Mouse (Mus musculus) brain, embryonic 14.5 days (tissue): ENCODE data around the gene Olfr458.

Experiments used
- CTCF ChIP-seq: fragments of 200-500 bp; IDR thresholded peaks from 2 replicates; pipeline ENCODE4 v1.5.1; 2012; ENCODE audit warnings: inconsistent platforms, mild to moderate bottlenecking, moderate library complexity, borderline replicate concordance; ENCODE audit not compliant: insufficient read depth, insufficient read length; ENCODE audit errors: extremely low read depth
- POLR2A ChIP-seq: fragments of 200-500 bp; IDR thresholded peaks from 2 replicates; pipeline ENCODE4 v1.6.1; 2012; ENCODE audit warnings: mild to moderate bottlenecking, inconsistent platforms, borderline replicate concordance; ENCODE audit not compliant: poor library complexity, insufficient read depth, insufficient read length, severe bottlenecking; ENCODE audit errors: extremely low read depth

DNA sequence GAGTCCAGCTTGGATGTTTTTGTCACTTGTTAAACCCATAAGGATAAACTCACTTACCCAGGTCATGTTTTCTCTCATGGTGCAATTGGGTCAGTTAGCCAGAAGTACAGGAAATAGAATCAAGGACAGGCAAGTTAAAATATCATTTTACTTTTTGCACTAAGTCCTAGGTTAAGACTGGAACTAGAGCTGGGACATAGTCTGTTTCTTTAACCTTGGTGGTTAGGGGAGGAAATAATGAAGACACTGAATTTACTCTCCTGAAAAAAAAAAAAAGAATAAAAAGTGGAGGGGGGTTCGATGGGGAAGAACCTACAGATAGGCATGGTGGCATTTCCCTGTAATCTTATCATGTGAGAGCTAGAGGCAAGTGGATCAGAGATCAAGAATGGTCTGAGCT lies 22.1 kb upstream of the Olfr458 start, which contains the start of gene Olfr456:
- TF ChIP-seq POLR2A: no peak
- TF ChIP-seq CTCF: no peak
